Mouse (Mus musculus) left cerebral cortex, postnatal 10 days (tissue): ENCODE measurements around the gene E130308A19Rik. TPM values are rescaled to one million over a fixed set of nuclear protein-coding genes. Genes with fewer than 3 reads are reported as not detected.

ENCODE experiments used
- DNase-seq, 2 experiments: peaks; one replicate each; pipeline ENCODE4 v3.0.0; 2021 to 2022; ENCODE audit warnings: low spot score in 2 of 2, mixed read lengths in 1 of 2; ENCODE audit errors: extremely low spot score in 1 of 2
- intact Hi-C: fragments of 180-260 bp; cut with DNase I; formaldehyde crosslinking; loops from one replicate; pipeline ENCODE4 v1.15.1; 2025
- total RNA-seq, 2 experiments: library from RNA; stranded (reverse); gene quantifications; 2 replicates each; pipeline ENCODE4 v1.2.3; 2021

Gene E130308A19Rik
- total RNA-seq, 2 experiments from 2014 or later, result 9.3 to 10.0 TPM

- intact Hi-C loops, result loop anchor here (5.0 to 10.0 kb wide), 3 partner anchors 128 to 246 kb away; no protein-coding TSS in a partner anchor
- DNase-seq, result peak in 1 of 2 experiments; percentile 5
Measured at GRCm38 (mm10) chr4:59629076-59629874, 3.3 kb downstream of the E130308A19Rik start.

- intact Hi-C loops, result no loop called here
Measured at GRCm38 (mm10) chr4:59630122-59630521, 4.1 kb downstream of the E130308A19Rik start.

GRCm38 (mm10) chr4:59634532-59634931 is 8.5 kb downstream of the E130308A19Rik start:
- intact Hi-C loops, result no loop called here

More at GRCm38 (mm10) chr4:59630122-59630521, 4.1 kb downstream of the E130308A19Rik start:
- DNase-seq, result no peak

GRCm38 (mm10) chr4:59639163-59639562 is 13.2 kb downstream of the E130308A19Rik start:
- no peak for DNase-seq
- intact Hi-C loops, result no loop called here

More at GRCm38 (mm10) chr4:59634532-59634931, 8.5 kb downstream of the E130308A19Rik start:
- no peak for DNase-seq

- intact Hi-C loops, result no loop called here
- no peak for DNase-seq
Measured at GRCm38 (mm10) chr4:59640720-59641119, 14.7 kb downstream of the E130308A19Rik start.

- intact Hi-C loops, result no loop called here
Measured at GRCm38 (mm10) chr4:59642039-59642438, 16.0 kb downstream of the E130308A19Rik start.

GRCm38 (mm10) chr4:59642657-59643056 is 16.6 kb downstream of the E130308A19Rik start:
- intact Hi-C loops, result no loop called here
- no peak for DNase-seq

More at GRCm38 (mm10) chr4:59642039-59642438, 16.0 kb downstream of the E130308A19Rik start:
- DNase-seq, result no peak

- DNase-seq, result no peak
- intact Hi-C loops, result no loop called here
Measured at GRCm38 (mm10) chr4:59644431-59644830, 18.4 kb downstream of the E130308A19Rik start.

GRCm38 (mm10) chr4:59644992-59645391 is 19.0 kb downstream of the E130308A19Rik start:
- intact Hi-C loops, result no loop called here

GRCm38 (mm10) chr4:59645610-59646009 is 19.6 kb downstream of the E130308A19Rik start:
- intact Hi-C loops, result no loop called here

More at GRCm38 (mm10) chr4:59644992-59645391, 19.0 kb downstream of the E130308A19Rik start:
- no peak for DNase-seq

GRCm38 (mm10) chr4:59646020-59646696 is 20.1 kb downstream of the E130308A19Rik start:
- intact Hi-C loops, result no loop called here
- DNase-seq, result no peak

More at GRCm38 (mm10) chr4:59645610-59646009, 19.6 kb downstream of the E130308A19Rik start:
- DNase-seq, result no peak

- no peak for DNase-seq
- intact Hi-C loops, result no loop called here
Measured at GRCm38 (mm10) chr4:59649119-59649518, 23.1 kb downstream of the E130308A19Rik start.

- no peak for DNase-seq
- intact Hi-C loops, result no loop called here
Measured at GRCm38 (mm10) chr4:59652166-59652681, 26.2 kb downstream of the E130308A19Rik start.

GRCm38 (mm10) chr4:59656061-59656642 is 30.1 kb downstream of the E130308A19Rik start:
- DNase-seq, result no peak
- intact Hi-C loops, result no loop called here

- DNase-seq, result no peak
- intact Hi-C loops, result no loop called here
Measured at GRCm38 (mm10) chr4:59662163-59662562, 36.2 kb downstream of the E130308A19Rik start.

GRCm38 (mm10) chr4:59663451-59663850 is 37.4 kb downstream of the E130308A19Rik start:
- intact Hi-C loops, result no loop called here
- no peak for DNase-seq

GRCm38 (mm10) chr4:59666550-59667317 is 40.7 kb downstream of the E130308A19Rik start:
- intact Hi-C loops, result no loop called here
- no peak for DNase-seq

GRCm38 (mm10) chr4:59668050-59668449 is 42.0 kb downstream of the E130308A19Rik start:
- intact Hi-C loops, result no loop called here
- DNase-seq, result no peak
